Comparison of ENCODE assay signal across 13 mouse cellular contexts in the genomic region with DNA sequence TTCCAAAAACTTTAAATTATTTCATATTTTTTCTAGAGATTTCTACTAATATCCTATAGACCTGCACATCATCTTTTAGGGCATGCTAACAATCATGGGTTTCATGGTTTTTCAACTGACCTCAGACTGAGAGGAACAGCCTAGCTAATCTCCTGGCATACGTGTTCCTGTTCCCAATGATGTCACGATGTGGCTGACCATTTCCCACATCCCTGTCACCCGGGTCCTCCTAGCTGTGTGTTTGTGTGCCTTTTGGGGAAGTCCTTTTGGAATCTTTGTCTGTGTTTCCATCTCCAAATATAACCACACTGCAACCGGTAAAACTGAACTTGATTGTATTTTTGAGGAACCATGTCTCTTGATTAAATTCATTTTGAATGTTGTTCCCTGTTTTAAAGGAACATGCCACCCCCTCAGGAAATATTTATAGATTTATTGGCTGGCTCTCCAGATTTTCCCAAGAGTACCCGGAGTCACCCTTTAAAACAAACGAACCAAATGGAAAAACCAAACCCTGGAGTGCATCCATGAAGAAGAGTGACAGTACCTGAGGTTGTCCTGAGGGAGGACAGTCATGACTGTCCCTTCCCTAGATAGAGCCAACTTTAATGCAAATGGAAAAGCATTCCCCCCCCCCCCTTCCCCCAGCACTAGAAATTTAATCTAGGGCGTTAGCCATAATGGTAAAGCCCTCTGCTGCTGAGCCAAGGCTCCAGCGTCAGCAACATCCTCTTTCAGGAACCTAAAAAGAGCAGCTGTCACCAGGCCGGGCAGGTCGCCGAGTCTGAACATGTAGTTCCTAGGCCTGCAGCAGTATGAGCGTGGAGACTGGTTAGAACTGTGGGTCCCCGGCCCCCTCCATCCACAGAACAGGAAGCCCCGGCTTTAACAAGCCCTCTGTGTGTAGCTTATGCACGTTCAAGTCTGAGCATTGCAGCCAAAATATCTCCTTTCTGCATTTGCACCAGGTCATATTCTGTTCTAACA. TPM values are rescaled to one million over a fixed set of nuclear protein-coding genes. Genes with fewer than 3 reads are reported as not detected.
DNase-seq lines count a peak whose midpoint lies in the region; ATAC-seq lines count a peak whose summit lies in the region.
"Had no signal": no experiment of that assay in that cellular context is flagged by ENCODE, and none has a peak within 500 bp of the region (broad histone marks: within the 10 kb centered on the region; RNA-seq: fewer than 3 reads in every experiment).

No protein-coding gene starts in this region.

- intact Hi-C loops in heart, postnatal 10 days (cut with DNase I): no loop called here

- peak; percentile 82 for ATAC-seq in common myeloid progenitor, adult 5-6 weeks (replicated peaks; ENCODE audit: low read depth, poor library complexity, severe bottlenecking)
- ATAC-seq in inflammation-experienced regulatory T-cells, adult 6 months: no peak
- ATAC-seq: intestine, embryonic 15.5 days; Patski had no signal

- DNase-seq in lung, adult 18-20 months: peak; percentile 7
- DNase-seq in lung, postnatal 25 days (ENCODE audit: low spot score): no peak
- DNase-seq in heart, postnatal 10 days: peak; percentile 21 to 26
- DNase-seq in lung, postnatal 36 days: peak; percentile 7
- DNase-seq in urinary bladder, postnatal 14 days (ENCODE audit: low spot score): no peak
- no peak for DNase-seq in embryo, embryonic 9.5 days (ENCODE audit: extremely low spot score)
- DNase-seq: cerebellum, adult 8-10 months; lung, embryonic 14.5 days had no signal

RNA-seq across cellular contexts. Expression of gene Casr, which starts 31.1 kb away (rescaled TPM):
- total RNA-seq in common myeloid progenitor, adult 5-6 weeks (2017): not detected in 2 replicates
- under 1 TPM in 1 of 2 experiments, not detected in 1; 0.15 TPM for total RNA-seq in heart, postnatal 10 days (2021)
- polyA plus RNA-seq in inflammation-experienced regulatory T-cells, adult 6 months (2017; shearing (Covaris generic)): not detected
- total RNA-seq: neutrophil, adult 5-6 weeks had no signal
- polyA plus RNA-seq: lung, embryonic 14.5 days had no signal

Comparison
In these comparisons a context has a peak if more than half of its experiments do, and no peak if none do; other contexts are left out.
1. DNase-seq: peak in lung, adult 18-20 months (2 of 2), heart, postnatal 10 days (2 of 2) and lung, postnatal 36 days (single experiment); none in lung, postnatal 25 days (single experiment), urinary bladder, postnatal 14 days (single experiment) and embryo, embryonic 9.5 days (single experiment).